Mouse (Mus musculus) ZHBTc4 (cell line): Measurements from ENCODE around the gene Prune1.

Experiments used
- DNase-seq: peaks from one replicate; pipeline ENCODE4 v3.0.0-alpha.2; 2011; ENCODE audit warnings: low read depth, low spot score

The Prune1 gene

DNA sequence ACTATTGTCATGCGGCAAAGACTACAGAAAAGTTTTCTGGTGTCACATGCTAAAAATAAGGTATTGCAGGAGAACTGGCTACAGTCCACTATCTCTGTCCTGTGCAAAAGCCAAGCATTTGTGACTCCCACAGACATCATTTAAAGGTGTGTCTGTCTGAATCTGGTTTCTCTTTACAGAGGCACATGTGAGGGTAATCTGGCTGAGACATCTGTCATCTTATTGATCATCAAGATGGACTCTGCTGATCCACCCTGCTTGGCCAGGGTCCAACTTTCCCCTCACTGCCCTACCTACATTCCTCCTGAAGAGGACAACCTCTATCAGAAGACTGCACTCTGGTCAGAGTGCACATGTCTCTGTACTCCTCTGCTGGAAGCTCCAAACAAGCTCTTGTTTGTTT lies 4.7 kb downstream of the Prune1 start:
- DNase-seq, result peak; percentile 62

DNA sequence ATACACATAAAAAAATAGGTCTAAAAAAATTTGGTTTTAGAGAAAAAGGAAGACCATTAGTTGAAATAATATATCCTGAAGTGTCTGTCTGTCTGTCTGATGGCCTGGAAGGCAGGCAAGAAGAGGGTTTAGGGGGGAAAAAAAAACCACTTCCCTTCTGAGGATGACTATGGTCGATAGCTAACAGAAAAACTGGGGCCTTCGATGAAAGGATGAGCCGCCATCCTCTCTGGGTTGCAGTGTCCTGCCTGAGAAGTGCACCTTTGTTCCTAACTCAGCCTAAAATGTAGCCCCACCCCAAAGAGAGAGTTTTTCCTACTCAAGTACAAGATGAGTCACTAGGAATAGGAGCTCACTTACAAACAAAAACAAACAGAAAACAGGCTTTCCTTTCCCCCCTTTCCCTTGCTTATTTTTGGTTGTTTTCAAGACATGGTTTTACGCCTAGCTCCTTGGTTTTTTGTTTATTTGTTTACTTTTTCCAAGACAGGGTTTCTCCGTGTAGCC lies 5.4 kb downstream of the Prune1 start:
- peak; percentile 25 for DNase-seq

DNA sequence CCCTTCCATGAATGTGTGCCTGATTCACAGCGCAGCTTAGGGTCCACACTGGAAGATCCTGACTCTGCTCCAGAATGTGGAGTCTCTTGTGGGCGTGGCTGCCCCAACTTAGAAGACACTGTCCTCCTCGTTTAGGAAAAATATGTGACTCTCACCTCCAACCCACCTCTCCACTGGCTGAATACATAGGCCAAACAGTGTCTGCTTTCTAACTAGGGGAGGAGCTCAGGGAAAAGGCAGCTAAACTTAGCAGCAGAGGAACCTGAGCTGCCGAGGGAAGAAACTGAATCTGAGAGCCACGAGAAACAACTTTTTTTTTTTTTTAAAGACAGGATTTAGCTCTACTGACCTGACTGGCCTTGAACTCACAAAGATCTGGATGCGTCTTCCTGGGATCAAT lies 6.7 kb downstream of the Prune1 start:
- no peak for DNase-seq

- peak; percentile 46 for DNase-seq
Observed at GRCm38 (mm10) chr3:95274453-95274852, 7.4 kb downstream of the Prune1 start.

GRCm38 (mm10) chr3:95273471-95273870 lies 8.4 kb downstream of the Prune1 start:
- no peak for DNase-seq

DNA sequence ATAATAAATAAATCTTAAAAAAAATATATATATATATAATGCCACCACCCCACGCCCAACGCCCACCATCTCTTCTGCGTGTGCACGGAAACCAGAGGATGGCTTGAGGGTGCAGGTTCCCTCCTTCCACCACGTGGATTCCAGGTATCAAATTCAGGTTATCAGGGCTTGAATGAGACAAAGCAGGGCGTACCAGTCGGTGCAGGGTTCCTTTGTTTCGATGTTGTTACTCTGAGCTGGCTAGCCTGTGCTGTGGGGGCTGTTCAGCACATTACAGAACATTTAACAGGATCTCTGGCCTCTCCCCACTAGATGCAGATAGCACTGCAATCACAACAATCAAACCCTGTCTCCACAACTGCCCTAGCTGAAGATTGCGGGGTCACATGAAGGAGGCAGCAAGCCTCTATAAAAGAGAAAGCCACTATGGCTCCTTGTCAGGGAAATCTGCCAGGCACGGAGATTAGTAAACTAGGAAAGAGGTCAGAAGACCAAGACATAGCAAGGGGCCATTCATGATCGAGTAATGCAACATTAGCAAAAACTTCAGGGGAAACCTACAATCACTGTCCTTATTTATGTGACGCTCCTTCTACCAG lies 11.0 kb downstream of the Prune1 start:
- DNase-seq, result peak; percentile 70

- no peak for DNase-seq
Observed at GRCm38 (mm10) chr3:95269789-95270188, 12.1 kb downstream of the Prune1 start.

- DNase-seq, result no peak
Observed at GRCm38 (mm10) chr3:95267855-95268254, 14.0 kb downstream of the Prune1 start.

DNA sequence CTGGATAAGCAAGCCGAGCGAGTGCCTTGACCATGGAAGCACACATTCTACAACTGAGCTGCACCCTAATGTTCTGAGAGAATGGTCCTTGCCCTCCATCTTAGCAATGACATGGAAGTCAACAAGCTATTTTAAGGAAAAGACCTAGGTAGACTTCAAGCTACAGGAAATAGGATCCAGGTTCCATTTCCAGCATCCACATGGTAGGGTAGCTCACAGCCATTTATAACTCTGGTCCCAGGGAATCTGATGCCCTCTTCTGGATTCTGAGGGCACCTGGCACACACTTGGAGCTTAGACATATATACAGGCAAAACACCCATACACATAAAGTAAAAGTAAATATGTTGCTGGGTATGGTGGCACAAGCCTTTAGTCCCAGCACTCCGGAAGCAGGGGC lies 15.8 kb downstream of the Prune1 start:
- no peak for DNase-seq

- no peak for DNase-seq
Observed at GRCm38 (mm10) chr3:95264724-95265123, 17.2 kb downstream of the Prune1 start.

GRCm38 (mm10) chr3:95263089-95263739 lies 18.7 kb downstream of the Prune1 start:
- DNase-seq, result peak; percentile 91

- DNase-seq, result no peak
Observed at GRCm38 (mm10) chr3:95261975-95262374, 19.9 kb downstream of the Prune1 start.

GRCm38 (mm10) chr3:95256931-95257330 lies 24.9 kb downstream of the Prune1 start:
- DNase-seq, result no peak

DNA sequence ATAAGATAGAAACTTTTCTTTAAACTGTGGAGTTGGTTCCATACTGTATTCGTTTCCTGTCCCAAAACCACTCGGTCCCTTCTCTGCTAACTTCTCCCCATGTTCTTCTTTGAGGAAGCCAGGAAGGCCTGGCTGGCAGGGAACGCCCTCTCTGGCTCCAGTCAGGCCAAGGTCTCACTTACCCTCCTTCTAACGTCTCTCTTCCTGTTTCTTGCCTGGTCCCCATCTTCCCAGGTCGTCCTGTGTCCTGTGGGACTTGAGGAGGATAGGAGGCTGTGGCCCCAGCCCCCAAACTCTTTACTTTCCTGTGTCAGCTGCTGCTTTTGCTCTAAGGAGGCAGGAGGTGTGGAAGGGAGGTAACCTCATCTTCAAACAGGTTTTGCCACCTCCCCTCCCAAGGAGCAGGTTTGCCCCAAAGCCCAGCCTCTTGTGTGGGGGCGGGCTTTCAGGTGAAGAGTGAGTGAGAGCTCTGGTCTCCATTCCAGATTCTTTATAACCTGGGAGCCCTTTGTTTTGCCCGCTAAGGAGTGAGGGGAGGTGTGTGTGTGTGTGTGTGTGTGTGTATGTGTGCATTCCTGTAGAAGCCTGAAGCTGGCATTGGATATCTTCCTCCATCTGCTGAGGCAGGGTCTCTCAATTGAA lies 31.0 kb downstream of the Prune1 start, which contains the start of gene Bnipl:
Gene Bnipl (minus strand): TSS at position 411 of the 642 bp plus-strand sequence.
- no peak for DNase-seq

DNA sequence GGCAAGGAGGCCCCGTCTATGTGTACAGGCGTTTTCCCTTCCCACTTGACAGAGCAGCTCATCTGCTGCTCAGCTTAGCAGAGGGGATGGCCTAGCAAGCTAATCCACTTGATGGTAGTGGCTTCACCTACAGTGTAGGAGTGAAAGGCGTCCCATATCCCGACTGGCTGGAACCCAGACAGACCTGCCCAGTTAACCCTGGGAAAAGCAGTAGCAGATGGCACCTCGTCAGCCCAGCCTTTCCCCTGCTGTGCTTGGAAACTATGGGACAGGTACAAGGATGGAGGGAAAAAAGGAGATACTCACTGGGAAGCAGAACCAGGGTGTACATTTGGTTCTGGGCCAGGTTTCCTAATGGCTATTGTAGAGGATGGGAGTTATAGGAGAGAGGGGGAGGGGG lies 31.5 kb downstream of the Prune1 start:
- DNase-seq, result no peak

- DNase-seq, result no peak
Observed at GRCm38 (mm10) chr3:95247660-95248336, 34.1 kb downstream of the Prune1 start.

- DNase-seq, result no peak
Observed at GRCm38 (mm10) chr3:95246465-95247231, 35.2 kb downstream of the Prune1 start.

DNA sequence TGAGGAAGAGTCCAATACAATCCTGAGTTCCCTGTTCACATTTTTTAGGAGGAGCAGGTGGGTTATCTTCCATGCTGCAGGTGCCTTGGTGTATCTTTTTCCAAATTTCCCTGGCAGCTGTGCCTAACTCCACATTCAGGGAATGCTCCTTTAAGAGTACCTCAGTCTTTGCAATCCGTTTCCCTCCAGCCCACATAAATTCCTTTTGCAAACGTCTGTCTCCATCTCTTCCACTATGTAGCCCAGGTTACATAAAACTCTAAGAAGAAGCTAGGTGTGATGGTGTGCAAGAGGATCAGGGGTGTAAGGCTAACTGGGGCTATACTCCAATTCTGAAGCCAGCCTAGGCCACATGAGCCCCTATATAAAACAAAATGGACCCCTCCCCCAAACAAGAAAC lies 38.8 kb downstream of the Prune1 start:
- no peak for DNase-seq

- no peak for DNase-seq
Observed at GRCm38 (mm10) chr3:95241498-95241897, 40.4 kb downstream of the Prune1 start, which contains the start of gene Gm128. Gene Gm128 (minus strand): TSS chr3:95241598.

- DNase-seq, result peak; percentile 80
Observed at GRCm38 (mm10) chr3:95240900-95241299, 41.0 kb downstream of the Prune1 start.

- peak; percentile 22 for DNase-seq
Observed at GRCm38 (mm10) chr3:95239971-95240370, 41.9 kb downstream of the Prune1 start.
